Mouse (Mus musculus): ENCODE results near the gene Ms4a6d.
A peak's percentile ranks its signal among the peaks of the same experiment; 100 is the strongest.

Gene Ms4a6d

DNA sequence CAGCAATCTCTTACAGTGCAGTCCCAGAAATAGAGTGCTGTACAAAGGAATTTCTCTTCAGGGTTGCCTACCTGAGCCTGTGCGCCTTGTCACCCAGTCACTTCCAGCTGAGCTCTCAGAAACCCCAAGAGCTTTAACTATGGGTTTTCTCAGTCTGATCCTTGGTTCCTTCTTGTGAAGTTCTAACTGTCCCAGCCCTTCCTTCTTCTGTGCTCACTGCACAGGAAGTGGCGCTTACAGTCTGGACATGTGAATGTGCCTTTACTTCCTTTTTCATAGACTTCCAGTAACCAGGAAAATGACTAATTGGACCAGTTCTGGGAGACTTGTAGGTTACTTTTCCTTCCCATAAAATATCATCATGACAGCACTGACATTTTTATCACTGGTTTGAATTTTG lies at the start of gene Ms4a6d:
Gene Ms4a6d, minus strand, starts transcription at position 247 of the 400 bp plus-strand sequence.
- DNase-seq (ENCODE audit: low read depth in 2 of 2, low spot score in 2 of 2): no peak

DNA sequence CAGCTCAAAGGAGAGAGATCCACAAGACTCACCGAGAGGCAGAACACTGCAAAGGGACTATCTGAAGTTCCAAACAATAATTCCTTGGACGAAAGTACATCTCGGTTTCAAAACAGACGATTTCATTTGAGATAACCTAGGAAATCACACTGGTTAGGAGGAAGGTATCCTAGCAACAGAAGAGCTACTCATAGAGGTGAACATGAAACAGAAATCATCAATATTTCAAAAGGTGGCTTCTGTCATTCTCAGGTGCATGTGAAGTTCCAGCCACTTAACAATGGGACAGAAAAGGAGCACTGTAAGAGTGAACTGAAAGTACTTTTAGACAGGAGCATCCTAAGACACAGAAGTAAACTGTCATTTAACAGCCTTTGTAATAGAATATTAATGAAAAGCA lies 44.9 kb upstream of the Ms4a6d start:
- no peak for DNase-seq (ENCODE audit: low read depth in 2 of 2, low spot score in 2 of 2)

DNA sequence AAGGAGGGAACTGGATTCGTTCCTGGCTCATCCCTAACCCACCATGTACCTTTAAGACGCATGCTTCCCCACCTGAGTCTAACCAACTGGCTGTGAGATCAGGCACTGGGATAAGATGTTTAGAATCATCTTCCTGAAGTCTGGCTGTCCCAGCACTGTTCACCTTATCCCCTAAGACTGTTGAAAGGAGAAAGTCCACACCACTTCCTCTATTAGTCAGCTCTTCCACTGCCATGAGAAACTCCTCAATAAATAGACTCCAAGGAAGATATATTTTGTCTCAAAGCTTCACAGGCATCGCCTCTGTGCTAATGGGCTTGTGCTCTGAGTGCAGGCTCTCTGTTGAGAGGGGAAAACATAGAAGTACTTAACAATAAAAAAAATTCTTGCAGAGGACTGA lies 41.5 kb upstream of the Ms4a6d start:
- DNase-seq (ENCODE audit: low read depth in 2 of 2, low spot score in 2 of 2): no peak

DNA sequence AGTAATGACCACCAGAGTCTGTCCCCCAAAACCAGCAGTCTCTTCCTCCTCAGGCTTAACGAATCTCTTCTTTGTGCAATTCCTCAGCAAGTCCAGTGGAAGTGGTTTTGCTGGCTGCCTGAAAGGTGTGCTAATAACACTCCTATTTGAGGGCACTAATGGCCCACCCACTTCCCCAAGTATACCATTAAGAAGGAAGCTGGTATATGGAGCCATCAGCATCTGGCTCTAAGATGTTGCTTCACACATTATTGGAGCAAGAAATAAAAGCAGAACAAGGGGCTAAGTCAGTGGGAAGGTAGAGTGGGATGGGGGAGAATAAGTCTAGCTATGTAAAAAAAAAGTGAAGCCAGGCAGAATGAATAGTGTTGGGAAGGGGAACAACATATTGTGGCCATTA lies 36.1 kb upstream of the Ms4a6d start, which contains the start of gene Ms4a3:
Gene Ms4a3, minus strand, starts transcription at position 120 of the 400 bp plus-strand sequence.
- no peak for DNase-seq (ENCODE audit: low read depth in 2 of 2, low spot score in 2 of 2)

DNA sequence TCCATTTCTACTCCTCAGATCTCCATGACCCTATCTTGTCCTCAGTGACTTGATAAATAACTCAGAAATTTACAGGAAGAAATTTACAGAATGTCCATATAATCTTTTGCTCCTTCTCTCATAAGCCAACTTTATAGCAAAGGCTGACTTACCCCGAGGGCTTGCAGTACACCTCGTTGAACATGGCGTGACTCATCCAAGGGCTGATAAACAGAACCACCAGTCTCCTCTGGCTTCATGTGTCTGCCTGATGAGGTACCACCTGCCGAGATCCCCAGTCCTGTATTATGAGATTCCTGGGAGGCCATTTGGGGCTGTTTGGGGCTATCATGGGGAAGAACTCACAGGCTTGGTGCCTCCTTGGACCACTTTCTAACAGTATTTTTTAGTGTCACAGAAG lies 34.4 kb upstream of the Ms4a6d start:
- DNase-seq (ENCODE audit: low read depth in 2 of 2, low spot score in 2 of 2): no peak

DNA sequence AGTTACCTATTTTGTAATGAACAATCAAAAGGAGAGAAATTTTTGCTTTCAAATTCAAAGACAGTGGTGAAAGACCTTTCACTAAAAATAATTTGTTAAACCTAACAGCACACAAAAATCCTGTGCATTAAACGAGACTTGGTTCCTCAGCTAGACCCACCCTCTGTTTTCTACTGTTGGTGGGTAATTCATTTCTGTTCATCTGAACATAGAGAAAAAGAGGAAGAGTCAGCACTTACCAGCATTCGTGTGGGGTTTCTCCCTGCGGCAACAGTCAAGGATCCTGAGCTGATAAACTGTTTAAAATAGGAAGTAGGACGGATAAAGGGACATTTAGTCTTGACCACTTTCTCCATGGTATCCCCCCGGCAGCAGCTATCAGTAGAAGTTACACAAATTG lies 30.9 kb upstream of the Ms4a6d start:
- no peak for DNase-seq (ENCODE audit: low read depth in 2 of 2, low spot score in 2 of 2)

DNA sequence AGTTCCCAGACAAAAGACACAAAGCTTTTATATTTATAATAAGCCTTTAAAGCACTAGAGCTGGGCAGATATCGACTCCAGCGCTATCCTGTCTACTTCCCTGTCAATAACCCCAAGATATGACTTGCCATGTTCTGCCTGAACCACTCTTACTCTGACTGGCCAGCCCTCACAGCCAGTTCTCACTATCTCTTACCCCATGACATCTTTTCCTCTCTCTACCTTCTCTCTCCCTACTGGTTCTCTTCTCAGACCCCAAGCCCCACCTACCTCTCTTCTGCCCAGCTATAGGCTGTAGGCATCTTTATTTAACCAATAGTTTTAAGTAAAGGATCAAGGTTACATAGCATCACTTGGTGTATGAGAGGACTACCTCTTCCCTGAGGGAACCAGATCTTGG lies 29.7 kb upstream of the Ms4a6d start:
- DNase-seq (ENCODE audit: low read depth in 2 of 2, low spot score in 2 of 2): no peak

DNA sequence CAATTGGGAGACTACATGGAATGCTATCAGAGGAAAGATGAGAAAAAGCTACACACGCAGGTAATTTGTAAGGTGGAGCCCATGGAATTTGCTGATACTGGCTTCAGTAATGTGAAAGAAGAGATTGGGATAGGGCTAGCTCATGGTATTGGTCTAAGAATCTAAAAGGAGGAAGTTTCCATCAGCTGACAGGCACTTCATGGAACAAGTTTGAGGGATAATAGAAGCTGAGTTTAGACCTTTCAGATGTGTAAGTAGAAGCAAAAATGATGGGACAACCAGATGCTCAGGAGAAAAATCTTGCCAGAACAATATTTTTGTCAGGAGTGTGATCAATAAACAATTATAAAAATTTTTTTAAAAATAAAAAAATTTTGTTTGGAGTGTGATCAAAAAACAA lies 29.1 kb upstream of the Ms4a6d start:
- no peak for DNase-seq (ENCODE audit: low read depth in 2 of 2, low spot score in 2 of 2)

DNA sequence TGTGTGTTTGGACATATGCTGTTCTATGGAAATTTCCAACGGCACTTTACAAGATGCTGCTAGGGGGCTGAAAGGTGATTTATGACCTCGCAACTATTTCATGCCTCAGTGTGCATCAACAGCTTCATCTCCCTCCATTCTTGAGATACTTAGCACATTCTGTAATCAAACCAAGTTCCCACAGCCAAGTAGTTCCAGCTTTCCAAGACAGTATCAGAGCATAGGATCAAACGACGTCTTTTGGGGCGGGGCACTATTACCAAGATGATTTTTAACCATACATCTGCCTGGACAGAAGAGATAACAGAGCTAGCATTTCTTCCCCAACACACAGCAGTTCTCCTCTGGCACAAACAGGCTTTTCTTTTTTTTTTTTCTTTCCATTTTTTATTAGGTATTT lies 20.6 kb upstream of the Ms4a6d start:
- DNase-seq (ENCODE audit: low read depth in 2 of 2, low spot score in 2 of 2): no peak

DNA sequence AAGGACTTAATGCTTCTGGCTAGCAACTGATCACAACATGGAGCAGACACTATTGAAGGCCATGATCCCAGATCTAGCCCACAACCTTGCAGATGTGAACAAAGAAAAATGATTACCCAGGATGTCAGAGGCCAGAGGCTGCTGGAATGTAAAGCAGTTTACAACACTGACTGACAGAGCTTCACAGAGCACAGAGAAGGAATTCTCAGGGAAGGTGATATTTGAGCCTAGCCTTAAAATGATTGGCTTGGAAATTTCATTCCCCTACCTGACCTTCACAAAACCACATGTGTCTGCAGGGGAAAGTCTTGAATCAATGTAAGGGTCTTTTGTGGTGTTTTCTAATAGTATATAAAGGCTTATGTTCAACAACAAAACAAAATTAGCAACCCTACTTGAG lies 20.2 kb upstream of the Ms4a6d start:
- no peak for DNase-seq (ENCODE audit: low read depth in 2 of 2, low spot score in 2 of 2)

DNA sequence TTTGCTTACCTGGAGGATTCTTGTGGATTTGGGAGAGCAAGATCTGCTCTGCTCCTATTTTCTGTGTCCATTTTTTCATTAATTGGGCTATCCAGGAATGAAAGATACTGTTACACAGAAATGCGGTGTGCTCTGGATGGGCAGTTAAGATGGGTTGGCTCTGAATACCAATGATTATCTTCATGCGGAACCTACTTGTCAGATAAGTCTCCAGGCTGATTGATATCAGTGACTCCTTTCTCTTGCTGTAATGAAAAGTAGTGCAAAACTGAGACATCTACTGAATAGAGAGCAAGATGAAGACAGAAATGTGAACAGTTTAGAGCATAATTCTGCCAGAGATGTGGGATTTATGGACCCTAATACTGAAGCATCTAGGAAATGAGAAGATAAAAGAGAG lies 18.9 kb upstream of the Ms4a6d start, which contains the start of gene Ms4a2:
Gene Ms4a2, minus strand, starts transcription at position 169 of the 400 bp plus-strand sequence.
- DNase-seq (ENCODE audit: low read depth in 2 of 2, low spot score in 2 of 2): no peak

DNA sequence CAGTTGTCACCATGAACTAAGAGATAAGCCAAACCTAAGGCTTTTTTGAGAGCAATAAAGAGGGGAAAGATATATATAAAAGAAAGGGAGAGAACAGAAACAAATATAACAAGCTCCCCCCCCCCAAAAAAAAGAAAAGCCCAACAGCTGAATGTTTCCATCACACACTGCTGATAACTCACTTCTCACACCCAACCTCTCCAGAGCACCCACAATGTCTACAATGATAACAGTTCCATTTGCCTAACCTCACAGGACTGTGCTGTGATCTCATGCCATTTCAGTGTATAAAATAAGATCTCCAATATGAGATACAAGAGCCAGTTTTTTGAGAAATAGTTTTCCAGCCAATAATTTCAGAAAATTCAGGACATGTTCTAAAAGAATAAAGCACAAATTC lies 13.3 kb upstream of the Ms4a6d start:
- DNase-seq (ENCODE audit: low read depth in 2 of 2, low spot score in 2 of 2): no peak

DNA sequence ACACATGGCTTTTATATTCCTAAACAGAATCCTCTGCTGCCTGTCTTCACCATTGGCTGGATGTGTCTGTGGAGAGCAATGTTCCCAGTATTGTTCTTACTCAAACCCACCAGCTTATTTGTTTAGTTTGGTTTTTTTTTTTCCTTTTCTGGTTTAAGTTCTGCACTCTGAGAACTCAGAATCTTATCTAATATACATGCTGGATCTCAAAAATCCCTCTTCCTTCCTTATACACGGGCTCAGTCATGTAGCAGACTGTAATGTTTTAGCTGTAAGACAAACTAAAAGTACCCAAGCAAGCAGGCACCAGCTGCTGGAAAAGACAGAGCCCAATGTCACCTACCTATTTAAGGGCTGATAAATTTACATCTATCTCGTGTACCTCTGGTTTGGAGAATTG lies 10.2 kb upstream of the Ms4a6d start:
- DNase-seq (ENCODE audit: low read depth in 2 of 2, low spot score in 2 of 2): no peak

DNA sequence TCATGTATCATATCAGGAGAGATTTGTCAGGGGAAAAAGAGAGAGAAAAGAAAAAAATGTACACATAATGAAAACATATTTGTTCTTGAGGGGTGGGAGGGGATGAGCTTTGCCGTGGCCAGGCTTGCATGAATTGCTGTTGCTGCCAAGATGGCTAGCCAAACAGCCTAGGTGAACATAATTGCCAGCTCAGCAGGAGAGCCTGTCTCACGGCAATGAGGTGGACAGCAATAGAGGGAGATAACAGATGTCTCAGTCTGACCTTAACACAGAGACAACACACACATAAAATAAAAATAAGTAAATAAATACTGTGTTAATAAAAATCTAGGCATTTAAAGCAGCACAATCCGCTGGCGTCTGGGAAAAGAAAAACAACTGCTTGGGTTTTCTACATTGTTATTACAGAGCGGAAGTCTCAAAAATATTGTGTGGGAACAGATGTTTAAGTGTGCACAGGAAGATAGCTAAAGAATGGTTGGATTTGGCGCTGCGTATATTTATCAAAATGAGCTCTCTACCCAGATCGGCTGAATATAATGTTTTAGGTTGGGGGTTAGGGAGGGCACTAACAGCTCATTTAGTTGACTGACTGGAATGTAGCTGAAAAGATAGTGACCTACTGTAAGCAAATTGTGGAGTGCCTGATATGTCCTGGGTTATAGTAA lies 9.3 kb upstream of the Ms4a6d start:
- no peak for DNase-seq (ENCODE audit: low read depth in 2 of 2, low spot score in 2 of 2)

DNA sequence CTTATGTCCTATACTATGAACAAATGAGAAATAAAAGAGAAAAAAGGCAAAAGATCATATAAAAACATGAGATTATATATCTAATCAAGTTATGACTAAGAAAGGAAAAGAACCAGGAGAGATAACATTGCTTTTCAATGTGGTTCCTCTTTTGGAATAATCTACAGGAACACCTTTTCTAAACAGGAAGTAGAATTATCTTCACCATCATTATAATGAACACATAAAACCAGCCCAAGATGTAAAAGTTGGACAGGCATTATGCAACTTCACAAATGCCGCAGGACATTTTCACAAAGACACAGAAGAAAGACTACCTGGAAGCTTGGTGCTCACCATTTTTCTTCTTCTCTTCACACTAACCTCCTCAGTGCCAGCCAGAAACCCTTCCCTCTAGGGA lies 8.4 kb upstream of the Ms4a6d start:
- DNase-seq (ENCODE audit: low read depth in 2 of 2, low spot score in 2 of 2): no peak

DNA sequence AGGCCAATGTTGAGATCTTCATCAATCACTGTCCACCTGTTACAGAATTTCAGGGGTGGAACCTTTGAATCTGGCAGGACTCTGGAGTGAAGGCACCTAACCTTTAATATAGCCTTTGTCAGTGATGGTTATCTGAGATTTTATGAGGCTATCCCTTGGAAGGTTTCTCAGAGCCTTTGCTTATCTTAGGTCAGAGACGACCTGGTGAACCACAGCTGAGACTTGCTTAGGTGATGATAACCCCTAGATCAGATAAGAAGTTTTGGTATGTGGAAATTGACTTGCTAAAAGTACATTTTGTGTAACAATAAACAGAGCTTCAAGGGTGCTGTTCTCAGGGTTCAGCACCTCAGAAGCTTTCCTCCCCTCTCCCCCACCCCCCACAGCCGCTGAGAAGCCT lies 7.6 kb upstream of the Ms4a6d start:
- no peak for DNase-seq (ENCODE audit: low read depth in 2 of 2, low spot score in 2 of 2)

DNA sequence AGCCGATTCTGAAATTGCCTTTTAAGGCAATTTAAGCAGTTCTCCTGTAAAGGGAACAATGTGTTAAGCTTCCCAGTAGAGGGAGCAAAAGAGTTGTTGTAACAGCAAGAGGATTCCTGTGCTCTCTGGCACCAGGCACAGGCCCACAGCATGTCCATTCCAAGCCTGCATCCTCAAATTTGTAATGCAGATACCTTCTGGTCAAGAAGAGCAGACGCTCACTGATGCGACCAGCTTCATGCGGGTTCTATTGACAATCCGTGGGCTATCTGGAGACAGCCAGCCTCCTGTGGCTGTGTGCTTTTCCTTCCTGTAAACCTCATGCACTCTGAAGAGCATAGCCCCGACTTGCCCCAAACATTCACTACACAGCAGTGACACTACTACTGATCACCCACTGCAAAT lies 6.9 kb upstream of the Ms4a6d start:
- peak in 1 of 2 experiments; percentile 44 for DNase-seq (ENCODE audit: low read depth in 2 of 2, low spot score in 2 of 2)

DNA sequence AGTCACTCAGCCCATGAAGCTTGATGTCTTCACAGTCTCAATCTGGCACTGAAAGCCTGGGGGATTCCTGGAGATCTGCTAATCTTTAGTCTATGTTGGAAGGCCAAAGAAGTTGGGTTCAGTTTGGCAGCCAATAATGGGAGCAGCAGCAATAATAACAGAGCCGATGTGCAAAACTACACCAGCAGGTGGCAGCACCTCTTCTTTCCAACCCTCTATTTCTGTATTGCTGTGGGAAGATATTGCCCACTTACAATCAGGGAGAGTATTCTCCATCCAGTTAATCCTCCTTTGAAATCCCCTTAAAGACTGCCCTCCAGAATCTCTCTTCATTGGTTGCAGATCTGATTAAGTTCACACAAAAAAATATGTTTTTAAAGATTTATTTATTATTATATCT lies 3.5 kb upstream of the Ms4a6d start:
- DNase-seq (ENCODE audit: low read depth in 2 of 2, low spot score in 2 of 2): peak; percentile 44 to 53

DNA sequence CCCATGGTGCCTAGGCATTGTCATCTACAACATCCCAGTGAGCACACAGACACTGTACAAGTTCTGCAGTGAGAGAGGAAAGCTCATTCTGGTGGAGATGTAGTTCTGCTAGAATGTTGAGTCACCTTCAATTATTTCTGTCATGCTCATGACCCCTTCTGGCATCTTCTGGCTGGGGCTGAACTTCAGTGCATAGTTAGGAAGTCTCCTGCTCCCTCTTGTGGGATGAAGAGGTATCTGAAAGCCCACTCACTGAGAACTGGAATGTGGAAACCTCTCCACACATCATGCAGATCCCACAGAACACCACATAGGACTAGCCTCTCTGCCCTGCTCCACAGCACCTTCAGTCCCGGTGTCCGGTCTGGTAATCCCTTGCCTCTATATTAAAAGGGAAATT lies 2.6 kb downstream of the Ms4a6d start:
- DNase-seq (ENCODE audit: low read depth in 2 of 2, low spot score in 2 of 2): peak; percentile 69 to 73

DNA sequence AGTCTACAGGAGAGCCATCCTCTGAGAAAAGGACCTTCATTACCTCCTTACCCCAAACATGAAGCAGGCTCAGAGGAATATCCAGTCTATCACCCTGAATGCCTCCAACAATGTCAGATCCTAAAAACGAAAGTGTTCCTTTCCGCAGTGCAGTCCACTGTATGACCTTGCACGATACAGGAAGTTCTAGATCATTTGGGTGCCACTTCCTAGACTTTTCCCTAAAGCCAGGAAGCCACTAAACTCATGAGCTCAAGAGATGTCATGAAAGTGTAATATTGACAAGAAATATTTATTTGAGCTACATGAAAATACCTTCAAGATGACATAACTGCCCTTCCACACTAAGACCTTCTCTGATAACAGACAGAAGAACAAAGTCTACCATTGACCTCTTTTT lies 3.3 kb downstream of the Ms4a6d start:
- no peak for DNase-seq (ENCODE audit: low read depth in 2 of 2, low spot score in 2 of 2)

DNA sequence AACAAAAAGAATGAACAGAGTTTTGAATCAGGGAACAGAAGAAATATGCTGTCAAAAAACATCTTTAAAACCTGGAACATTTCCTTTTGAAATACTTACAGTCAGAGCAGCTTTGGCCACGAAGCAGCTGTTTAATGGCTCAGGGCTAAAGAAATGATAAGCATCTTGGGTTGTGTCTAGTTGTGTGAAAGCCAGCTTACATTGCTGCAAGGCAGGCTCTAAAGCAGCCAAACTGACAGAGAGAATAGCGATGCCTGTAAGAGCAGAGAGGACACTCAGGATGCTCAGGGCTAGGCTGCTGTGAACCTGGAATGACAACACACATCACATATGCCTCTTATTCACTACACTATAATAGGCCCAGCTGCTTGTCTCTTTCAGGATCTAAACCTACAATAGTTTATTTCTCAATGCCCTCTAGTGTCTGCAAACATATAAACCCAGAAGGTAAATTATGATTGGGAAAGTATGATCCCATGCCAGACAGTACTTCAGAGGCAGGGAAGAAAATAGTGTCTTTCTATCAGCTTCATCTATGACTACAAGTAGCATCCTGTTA lies 14.7 kb downstream of the Ms4a6d start:
- DNase-seq (ENCODE audit: low read depth in 2 of 2, low spot score in 2 of 2): no peak

DNA sequence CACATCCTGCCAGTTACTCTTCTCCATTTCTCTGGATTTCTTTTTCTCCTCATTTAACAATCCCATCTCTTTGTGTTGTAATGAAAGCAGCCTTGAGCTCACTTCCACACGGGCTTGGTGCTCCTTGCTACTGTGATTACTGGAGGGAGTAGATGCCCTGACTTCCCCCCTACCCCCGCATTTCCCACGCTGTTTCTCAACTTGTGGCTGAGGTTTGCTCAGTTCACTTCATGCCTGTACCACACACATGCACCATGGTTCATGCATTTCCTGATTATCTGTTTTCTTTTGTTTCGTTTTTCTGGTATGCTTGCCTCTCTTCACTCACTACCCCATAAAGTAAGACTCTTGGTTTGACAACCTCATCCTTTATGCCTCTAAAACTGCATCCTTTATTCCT lies 15.4 kb downstream of the Ms4a6d start:
- DNase-seq (ENCODE audit: low read depth in 2 of 2, low spot score in 2 of 2): peak; percentile 62 to 76

DNA sequence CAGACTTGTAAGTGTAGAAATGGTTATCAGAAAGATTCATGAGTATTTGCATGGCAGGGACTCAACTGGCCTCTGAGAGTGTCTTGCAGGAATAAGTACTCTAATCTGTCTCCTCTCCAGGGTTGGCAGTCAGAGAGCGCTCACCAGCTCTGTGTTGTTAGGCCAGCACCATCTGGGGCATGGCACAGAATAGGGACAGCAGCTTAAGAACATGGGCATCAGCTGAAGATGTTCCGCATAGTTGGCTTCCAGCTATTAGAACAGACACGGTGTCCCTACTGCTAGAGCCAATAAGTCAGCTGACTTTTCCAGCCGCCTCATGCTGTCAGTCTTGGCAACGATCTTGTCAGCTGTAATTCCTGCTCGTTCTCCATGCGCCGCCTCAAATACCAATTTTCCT lies 29.7 kb downstream of the Ms4a6d start:
- no peak for DNase-seq (ENCODE audit: low read depth in 2 of 2, low spot score in 2 of 2)

Data from CD8-positive naive resting alpha-beta T cell, adult 2 months (primary cell).